Mouse (Mus musculus): ENCODE data around the gene Man2a1.

DNA sequence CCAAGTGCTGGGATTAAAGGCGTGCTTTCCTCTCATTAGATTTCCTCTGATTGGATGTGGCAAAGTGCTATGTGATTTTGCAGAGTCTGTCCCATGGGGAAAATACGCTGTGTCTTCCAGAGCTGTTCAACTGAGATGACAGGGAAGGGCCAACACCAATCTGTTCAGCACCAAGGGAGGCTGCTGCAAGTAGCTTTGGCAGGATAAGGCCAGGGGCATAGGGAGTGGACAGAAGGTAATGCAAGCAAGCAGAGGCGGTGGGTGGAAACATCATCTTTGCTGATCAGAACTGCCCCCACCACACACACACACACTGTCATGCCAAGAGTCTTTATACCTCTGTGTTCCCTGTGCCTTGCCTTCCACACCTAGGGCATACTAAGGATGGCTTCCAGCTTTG, 124.7 kb downstream of the Man2a1 start:
- TF ChIP-seq CTCF (IDR thresholded peaks at IDR 0.05; ENCODE audit: borderline replicate concordance, insufficient read depth, low read length), result no peak
- no peak for TF ChIP-seq POLR2A (IDR thresholded peaks at IDR 0.05; ENCODE audit: low read depth, low read length)

Measured in embryonic fibroblast, embryonic 13.5 days (primary cell).